Mouse (Mus musculus) ES-Bruce4 (cell line): ENCODE data around the gene Cfap77. TPM values are rescaled to one million over a fixed set of nuclear protein-coding genes. Genes with fewer than 3 reads are reported as not detected.

Experiments used
- H3K27ac ChIP-seq: 2 replicates; pipeline ENCODE4 v1.5.1; 2012; ENCODE audit warnings: low read length, inconsistent platforms; ENCODE audit not compliant: insufficient read depth
- H3K27me3 ChIP-seq: 2 replicates; pipeline ENCODE4 v1.6.1; 2012; ENCODE audit warnings: mild to moderate bottlenecking, low read length, inconsistent platforms; ENCODE audit not compliant: control insufficient read depth, poor library complexity, insufficient read depth, severe bottlenecking
- H3K36me3 ChIP-seq: 2 replicates; pipeline ENCODE4 v1.6.1; 2012; ENCODE audit warnings: inconsistent platforms, mild to moderate bottlenecking, low read length, moderate library complexity; ENCODE audit not compliant: control insufficient read depth, poor library complexity, insufficient read depth, severe bottlenecking
- H3K4me1 ChIP-seq: one replicate; pipeline ENCODE4 v1.8.1; 2011; ENCODE audit warnings: low read length; ENCODE audit not compliant: control insufficient read depth, insufficient read depth
- H3K4me3 ChIP-seq: 2 replicates; pipeline ENCODE4 v1.5.1; 2011; ENCODE audit warnings: low read depth, mild to moderate bottlenecking, low read length
- H3K9ac ChIP-seq: 2 replicates; pipeline ENCODE4 v1.6.1; 2012; ENCODE audit warnings: low read depth, mild to moderate bottlenecking, inconsistent platforms; ENCODE audit not compliant: poor library complexity, severe bottlenecking
- H3K9me3 ChIP-seq: replicated peaks from 2 replicates; pipeline ENCODE4 v1.6.1; 2012; ENCODE audit warnings: mild to moderate bottlenecking, low read length, inconsistent platforms; ENCODE audit not compliant: control insufficient read depth, poor library complexity, insufficient read depth, severe bottlenecking
- CTCF ChIP-seq: IDR thresholded peaks from one replicate; pipeline ENCODE4 v1.8.1; 2011; ENCODE audit warnings: low read depth, low read length
- EP300 ChIP-seq: IDR thresholded peaks from 2 replicates; pipeline ENCODE4 v1.6.1; 2011; ENCODE audit warnings: low read depth, low read length; ENCODE audit not compliant: insufficient read depth
- POLR2A ChIP-seq: IDR thresholded peaks from one replicate; pipeline ENCODE4 v1.8.1; 2011; ENCODE audit warnings: low read length; ENCODE audit not compliant: insufficient read depth
- polyA plus RNA-seq: library from polyadenylated mRNA; stranded (reverse); fragments of >200 nt; gene quantifications from 2 replicates; pipeline ENCODE4 v1.2.4, GENCODE M21; 2011; ENCODE audit warnings: low read depth; ENCODE audit not compliant: missing spikeins, insufficient read depth, insufficient read length

Cfap77 gene
- polyA plus RNA-seq, 1 experiment, result 2.5 TPM

- Histone ChIP-seq H3K9ac (no peak overlapping the region), H3K4me1 (no peaks in the 10 kb centered on the region), H3K27ac (no peak overlapping the region), H3K27me3 (no peaks in the 10 kb centered on the region), H3K36me3 (no peaks in the 10 kb centered on the region), H3K9me3 (no peaks in the 10 kb centered on the region), H3K4me3 (no peak overlapping the region)
- TF ChIP-seq POLR2A, result no peak
- no peak for TF ChIP-seq CTCF
- no peak for TF ChIP-seq EP300
These were observed 24.7 kb downstream of the Cfap77 start for GRCm38 (mm10) chr2:29030048-29030734.

DNA sequence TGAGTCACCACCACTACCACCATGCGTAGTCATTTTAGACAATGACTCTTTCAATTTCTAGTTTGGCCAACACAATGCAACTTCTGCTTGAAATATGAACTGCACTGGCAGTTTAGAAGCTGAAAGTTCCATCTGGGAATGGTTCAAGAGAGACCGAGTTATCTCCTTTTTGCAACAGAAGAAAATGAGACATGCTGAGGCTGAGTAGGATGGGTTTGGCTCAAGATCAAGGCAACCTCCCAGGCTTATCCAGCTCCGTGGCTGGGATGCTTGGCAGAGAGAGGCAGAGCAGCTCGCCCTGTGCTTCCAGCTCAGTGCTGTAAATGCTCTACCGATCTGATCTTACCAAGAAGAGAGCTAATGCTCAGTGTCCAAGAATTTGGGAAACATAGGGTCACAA is 29.6 kb downstream of the Cfap77 start:
- no peak overlapping the region for H3K9ac ChIP-seq
- H3K27ac ChIP-seq, result no peak overlapping the region
- H3K9me3 ChIP-seq, result no peaks in the 10 kb centered on the region
- H3K36me3 ChIP-seq, result no peaks in the 10 kb centered on the region
- no peak for TF ChIP-seq EP300
- TF ChIP-seq CTCF, result no peak
- no peak for TF ChIP-seq POLR2A
- no peaks in the 10 kb centered on the region for H3K27me3 ChIP-seq
- no peaks in the 10 kb centered on the region for H3K4me1 ChIP-seq
- no peak overlapping the region for H3K4me3 ChIP-seq

DNA sequence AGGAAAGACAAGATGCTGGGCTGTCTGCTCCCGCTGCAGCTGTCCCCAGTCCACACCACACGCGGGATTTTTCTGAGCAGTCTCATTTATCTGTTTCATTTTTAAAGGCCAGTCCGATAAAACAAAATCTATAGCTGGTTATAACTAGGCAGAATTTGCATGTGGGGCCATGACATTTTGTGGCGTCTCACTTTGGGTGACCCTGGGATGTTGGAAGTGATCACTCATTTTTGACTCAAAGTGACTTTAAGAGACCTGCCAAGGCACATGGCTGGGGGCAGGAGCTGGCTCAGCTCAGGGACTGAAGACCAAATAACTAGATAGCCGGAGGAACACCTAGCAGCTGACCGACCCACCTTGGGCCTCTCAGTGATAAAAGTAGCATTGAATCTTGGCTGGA is 31.9 kb downstream of the Cfap77 start:
- Histone ChIP-seq H3K36me3 (no peaks in the 10 kb centered on the region), H3K9me3 (no peaks in the 10 kb centered on the region), H3K27me3 (no peaks in the 10 kb centered on the region), H3K27ac (no peak overlapping the region), H3K9ac (no peak overlapping the region), H3K4me3 (no peak overlapping the region), H3K4me1 (no peaks in the 10 kb centered on the region)
- no peak for TF ChIP-seq POLR2A
- TF ChIP-seq EP300, result no peak
- no peak for TF ChIP-seq CTCF

GRCm38 (mm10) chr2:29021025-29021424 is 33.8 kb downstream of the Cfap77 start:
- H3K36me3 ChIP-seq, result no peaks in the 10 kb centered on the region
- no peak overlapping the region for H3K27ac ChIP-seq
- no peaks in the 10 kb centered on the region for H3K9me3 ChIP-seq
- H3K4me1 ChIP-seq, result no peaks in the 10 kb centered on the region
- no peak overlapping the region for H3K4me3 ChIP-seq
- no peak overlapping the region for H3K9ac ChIP-seq
- H3K27me3 ChIP-seq, result no peaks in the 10 kb centered on the region
- TF ChIP-seq EP300 (no peak), POLR2A (no peak), CTCF (no peak)

- Histone ChIP-seq H3K27me3 (no peaks in the 10 kb centered on the region), H3K4me1 (no peaks in the 10 kb centered on the region), H3K27ac (no peak overlapping the region), H3K9ac (no peak overlapping the region), H3K4me3 (no peak overlapping the region), H3K9me3 (no peaks in the 10 kb centered on the region), H3K36me3 (no peaks in the 10 kb centered on the region)
- TF ChIP-seq CTCF, result no peak
- no peak for TF ChIP-seq EP300
- TF ChIP-seq POLR2A, result no peak
These were observed 36.2 kb downstream of the Cfap77 start for GRCm38 (mm10) chr2:29018680-29019079.
